In the genomic region with DNA sequence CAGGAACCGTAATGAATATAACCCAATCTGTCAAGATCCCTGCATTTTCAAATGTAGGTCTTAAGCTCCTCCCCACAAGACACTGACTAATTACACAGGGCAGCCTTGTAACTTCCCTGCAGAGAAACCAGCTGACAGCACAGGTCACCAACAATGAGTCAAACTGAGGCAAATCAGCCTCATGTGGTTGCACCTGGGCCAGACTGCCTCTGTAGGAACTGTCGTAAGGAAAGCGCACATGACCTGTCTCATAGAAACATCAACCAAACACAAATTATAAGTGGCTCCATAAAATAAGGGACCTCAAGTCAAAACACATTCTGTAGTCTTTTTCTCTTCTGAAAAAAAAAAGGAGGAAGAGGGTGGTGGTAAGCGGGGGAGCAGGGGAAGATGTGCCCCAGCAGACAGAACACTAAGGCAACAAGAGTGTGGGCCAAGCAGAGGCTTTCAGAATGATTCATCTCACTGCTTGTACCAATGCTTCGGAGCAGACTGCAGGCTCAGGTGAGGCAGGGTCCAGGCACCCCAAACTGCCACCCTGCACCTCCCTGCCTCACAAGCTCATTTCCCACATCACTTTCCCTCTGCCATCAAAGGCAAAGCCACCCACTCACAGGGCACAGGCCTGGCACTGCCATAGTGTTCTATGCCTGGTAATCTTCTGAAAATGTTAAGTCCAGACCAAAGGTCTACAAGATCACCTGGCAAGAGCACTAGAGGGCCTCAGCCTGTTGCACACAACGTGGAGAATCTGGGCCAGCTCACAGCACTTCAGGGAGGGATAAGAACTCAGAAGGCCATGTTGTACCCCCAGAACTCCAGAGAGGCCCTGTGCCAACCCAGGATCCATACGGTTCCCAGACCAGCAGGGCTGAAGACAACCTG, we compare ENCODE assay signal across 10 mouse cellular contexts. TPM values are rescaled to one million over a fixed set of nuclear protein-coding genes. Genes with fewer than 3 reads are reported as not detected.
DNase-seq lines count a peak whose midpoint lies in the region; ATAC-seq and TF ChIP-seq lines count a peak whose summit lies in the region.
"Had no signal": no experiment of that assay in that cellular context is flagged by ENCODE, and none has a peak within 500 bp of the region (broad histone marks: within the 10 kb centered on the region; RNA-seq: fewer than 3 reads in every experiment).

No protein-coding gene starts in this region.

- no peak for ATAC-seq in forebrain, embryonic 13.5 days
- ATAC-seq in forebrain, embryonic 16.5 days, result no peak
- no peak for ATAC-seq in lung, postnatal 0 days
- no peak for ATAC-seq in embryonic facial prominence, embryonic 14.5 days (ENCODE audit: low read depth)
- no peak for ATAC-seq in neural tube, embryonic 15.5 days (ENCODE audit: low FRiP score)

- peaks cover 56% of the 10 kb centered on the region for H3K4me1 ChIP-seq in forebrain, embryonic 13.5 days
- H3K4me1 ChIP-seq in forebrain, embryonic 16.5 days (replicated peaks; ENCODE audit: control insufficient read depth, insufficient read depth, low read length), result peaks cover 30% of the 10 kb centered on the region
- H3K4me1 ChIP-seq in lung, postnatal 0 days (ENCODE audit: insufficient read depth, low read depth, low read length), result peaks cover 36% of the 10 kb centered on the region; the same call in 1 of the 2 replicates
- H3K4me1 ChIP-seq in embryonic facial prominence, embryonic 14.5 days (ENCODE audit: control insufficient read depth, insufficient read depth, low read length), result peaks cover 51% of the 10 kb centered on the region
- peaks cover 40% of the 10 kb centered on the region for H3K4me1 ChIP-seq in neural tube, embryonic 15.5 days

- no peaks in the 10 kb centered on the region for H3K9me3 ChIP-seq in forebrain, embryonic 13.5 days (replicated peaks)
- no peaks in the 10 kb centered on the region for H3K9me3 ChIP-seq in forebrain, embryonic 16.5 days (ENCODE audit: control insufficient read depth, low read length)
- no peaks in the 10 kb centered on the region for H3K9me3 ChIP-seq in lung, postnatal 0 days (ENCODE audit: low read length)
- H3K9me3 ChIP-seq in embryonic facial prominence, embryonic 14.5 days (ENCODE audit: control insufficient read depth, low read length), result no peaks in the 10 kb centered on the region
- H3K9me3 ChIP-seq in neural tube, embryonic 15.5 days (replicated peaks), result no peaks in the 10 kb centered on the region
- H3K9me3 ChIP-seq: neural tube, embryonic 12.5 days had no signal

- H3K27ac ChIP-seq in forebrain, embryonic 13.5 days, result peak overlapping the region; percentile 44; the same call in 1 of the 2 replicates
- H3K27ac ChIP-seq in forebrain, embryonic 16.5 days (ENCODE audit: low read length), result no peak overlapping the region
- peak overlapping the region; percentile 89 for H3K27ac ChIP-seq in lung, postnatal 0 days (ENCODE audit: low read length)
- peak overlapping the region; percentile 22; the same call in 1 of the 2 replicates for H3K27ac ChIP-seq in embryonic facial prominence, embryonic 14.5 days (replicated peaks; ENCODE audit: low read depth, low read length)
- peak overlapping the region; percentile 23; the same call in 1 of the 2 replicates for H3K27ac ChIP-seq in neural tube, embryonic 15.5 days (replicated peaks)
- H3K27ac ChIP-seq: neural tube, embryonic 12.5 days had no signal

- H3K9ac ChIP-seq in forebrain, embryonic 13.5 days, result no peak overlapping the region
- no peak overlapping the region for H3K9ac ChIP-seq in forebrain, embryonic 16.5 days (replicated peaks; ENCODE audit: low read depth, low read length)
- no peak overlapping the region for H3K9ac ChIP-seq in lung, postnatal 0 days (replicated peaks; ENCODE audit: low read depth)
- H3K9ac ChIP-seq in embryonic facial prominence, embryonic 14.5 days (ENCODE audit: low read depth, low read length), result 0 out of 2 replicates have a peak overlapping the region, but pooled peaks have one; percentile 6
- no peak overlapping the region for H3K9ac ChIP-seq in neural tube, embryonic 15.5 days (replicated peaks)
- H3K9ac ChIP-seq: neural tube, embryonic 12.5 days had no signal

- TF ChIP-seq EP300 in lung, postnatal 0 days (IDR thresholded peaks at IDR 0.05), result no peak

- TF ChIP-seq CTCF in lung, postnatal 0 days (IDR thresholded peaks at IDR 0.05), result no peak

- no peak overlapping the region for H3K4me2 ChIP-seq in forebrain, embryonic 13.5 days
- no peak overlapping the region for H3K4me2 ChIP-seq in forebrain, embryonic 16.5 days (ENCODE audit: low read length)
- H3K4me2 ChIP-seq in lung, postnatal 0 days (replicated peaks; ENCODE audit: low read depth, low read length), result no peak overlapping the region
- H3K4me2 ChIP-seq in embryonic facial prominence, embryonic 14.5 days (ENCODE audit: low read depth, low read length), result no peak overlapping the region
- no peak overlapping the region for H3K4me2 ChIP-seq in neural tube, embryonic 15.5 days
- H3K4me2 ChIP-seq: neural tube, embryonic 12.5 days had no signal

- no peak overlapping the region for H3K4me3 ChIP-seq in forebrain, embryonic 13.5 days
- no peak overlapping the region for H3K4me3 ChIP-seq in forebrain, embryonic 16.5 days (replicated peaks; ENCODE audit: low read length)
- no peak overlapping the region for H3K4me3 ChIP-seq in lung, postnatal 0 days (ENCODE audit: low read depth, low read length)
- H3K4me3 ChIP-seq in embryonic facial prominence, embryonic 14.5 days (ENCODE audit: low read depth, low read length), result no peak overlapping the region
- no peak overlapping the region for H3K4me3 ChIP-seq in neural tube, embryonic 15.5 days (replicated peaks)
- H3K4me3 ChIP-seq: neural tube, embryonic 12.5 days had no signal

- H3K27me3 ChIP-seq in forebrain, embryonic 13.5 days, result no peaks in the 10 kb centered on the region
- H3K27me3 ChIP-seq in forebrain, embryonic 16.5 days (replicated peaks; ENCODE audit: control insufficient read depth, insufficient read depth, low read length), result no peaks in the 10 kb centered on the region
- H3K27me3 ChIP-seq in lung, postnatal 0 days (replicated peaks; ENCODE audit: insufficient read depth, low read length), result no peaks in the 10 kb centered on the region
- no peaks in the 10 kb centered on the region for H3K27me3 ChIP-seq in embryonic facial prominence, embryonic 14.5 days (replicated peaks; ENCODE audit: control insufficient read depth, insufficient read depth, low read length)
- no peaks in the 10 kb centered on the region for H3K27me3 ChIP-seq in neural tube, embryonic 15.5 days (replicated peaks)
- H3K27me3 ChIP-seq: neural tube, embryonic 12.5 days had no signal

- H3K36me3 ChIP-seq in forebrain, embryonic 13.5 days (ENCODE audit: poor library complexity, severe bottlenecking), result peaks cover 15% of the 10 kb centered on the region
- no peaks in the 10 kb centered on the region for H3K36me3 ChIP-seq in forebrain, embryonic 16.5 days (ENCODE audit: control insufficient read depth, insufficient read depth)
- H3K36me3 ChIP-seq in lung, postnatal 0 days (ENCODE audit: insufficient read depth, low read length), result no peaks in the 10 kb centered on the region
- H3K36me3 ChIP-seq in embryonic facial prominence, embryonic 14.5 days (ENCODE audit: control insufficient read depth, insufficient read depth, low read length), result peaks cover 5% of the 10 kb centered on the region; the same call in 1 of the 2 replicates
- H3K36me3 ChIP-seq in neural tube, embryonic 15.5 days, result no peaks in the 10 kb centered on the region

- no peak for DNase-seq in lung, postnatal 0 days (ENCODE audit: low spot score)
- DNase-seq in lung, postnatal 10 days, result no peak
- DNase-seq in embryonic facial prominence, embryonic 14.5 days (ENCODE audit: low spot score), result no peak
- DNase-seq in urinary bladder, adult 18-20 months (ENCODE audit: low spot score in 2 of 2), result no peak
- DNase-seq in urinary bladder, adult 2 months (ENCODE audit: low spot score), result no peak
- DNase-seq: layer of hippocampus, postnatal 36 days had no signal

- WGBS in forebrain, embryonic 13.5 days, result 70% methylated on average over 6 of the region's 7 CpGs
- 69% methylated on average over 7 of the region's 7 CpGs for WGBS in forebrain, embryonic 16.5 days
- WGBS in lung, postnatal 0 days, result 70% methylated on average over 7 of the region's 7 CpGs
- 69% methylated on average over 7 of the region's 7 CpGs for WGBS in embryonic facial prominence, embryonic 14.5 days
- WGBS in neural tube, embryonic 15.5 days, result 72% methylated on average over 7 of the region's 7 CpGs

RNA-seq across cellular contexts. Expression of gene Tspan14, which starts 16.6 kb away (rescaled TPM):
- 84.1 and 88.2 TPM in 2 replicates for polyA plus RNA-seq in forebrain, embryonic 13.5 days (2015; fragmentation: Nextera tagmentation; extraction: Ambion mirVana)
- 90.0 and 102 TPM in 2 replicates for polyA plus RNA-seq in forebrain, embryonic 16.5 days (2015; fragmentation: Nextera tagmentation; extraction: Ambion mirVana)
- polyA plus RNA-seq in lung, postnatal 0 days (2015; fragmentation: Nextera tagmentation; extraction: Ambion mirVana), result 77.3 and 84.9 TPM in 2 replicates
- polyA plus RNA-seq in embryonic facial prominence, embryonic 14.5 days (2014; fragmentation: Nextera tagmentation; extraction: Ambion mirVana), result 72.7 and 76.2 TPM in 2 replicates
- 45.5 and 53.0 TPM in 2 replicates for polyA plus RNA-seq in neural tube, embryonic 15.5 days (2015; fragmentation: Nextera tagmentation; extraction: Ambion mirVana)
- 55.9 and 58.9 TPM in 2 replicates for polyA plus RNA-seq in urinary bladder, adult 2 months (2012; rRNA removed)

RNA-seq across cellular contexts. Expression of gene Sh2d4b, which starts 56.9 kb away (rescaled TPM):
- 2.3 and 2.4 TPM in 2 replicates for polyA plus RNA-seq in forebrain, embryonic 13.5 days (2015; fragmentation: Nextera tagmentation; extraction: Ambion mirVana)
- 1.2 and 1.7 TPM in 2 replicates for polyA plus RNA-seq in forebrain, embryonic 16.5 days (2015; fragmentation: Nextera tagmentation; extraction: Ambion mirVana)
- 0.38 and 0.58 TPM in 2 replicates for polyA plus RNA-seq in lung, postnatal 0 days (2015; fragmentation: Nextera tagmentation; extraction: Ambion mirVana)
- polyA plus RNA-seq in embryonic facial prominence, embryonic 14.5 days (2014; fragmentation: Nextera tagmentation; extraction: Ambion mirVana), result 1.8 and 1.9 TPM in 2 replicates
- 0.69 and 6.5 TPM in 2 replicates for polyA plus RNA-seq in neural tube, embryonic 15.5 days (2015; fragmentation: Nextera tagmentation; extraction: Ambion mirVana)
- polyA plus RNA-seq in urinary bladder, adult 2 months (2012; rRNA removed), result 0.32 and 0.44 TPM in 2 replicates
